Mouse (Mus musculus): ENCODE measurements around the gene Rab25. TPM values are rescaled to one million over a fixed set of nuclear protein-coding genes. Genes with fewer than 3 reads are reported as not detected.

Gene Rab25
- polyA plus RNA-seq, 1 experiment from 2014 or later, result 3.7 TPM

GRCm38 (mm10) chr3:88505765-88506164 is 42.3 kb downstream of the Rab25 start:
- Histone ChIP-seq H3K4me1 (ENCODE audit: control insufficient read depth, insufficient read depth, low read length) (peaks cover 11% of the 10 kb centered on the region), H3K4me2 (ENCODE audit: low read depth, low read length) (no peak overlapping the region), H3K9me3 (replicated peaks; ENCODE audit: control insufficient read depth, low read length) (no peaks in the 10 kb centered on the region), H3K27me3 (ENCODE audit: control insufficient read depth, insufficient read depth, low read length) (0 out of 2 replicates have a peak, but pooled peaks cover 3% of the 10 kb centered on the region), H3K9ac (replicated peaks; ENCODE audit: low read length) (peak overlapping the region; percentile 23), H3K4me3 (ENCODE audit: low read depth, low read length) (no peak overlapping the region), H3K27ac (replicated peaks; ENCODE audit: low read depth, low read length) (peak overlapping the region; percentile 17; the same call in 1 of the 2 replicates), H3K36me3 (replicated peaks; ENCODE audit: control insufficient read depth, insufficient read depth, low read depth, low read length) (no peaks in the 10 kb centered on the region)
- peak; percentile 71 for DNase-seq (ENCODE audit: low spot score)
- WGBS, result 22% methylated on average over 7 of the region's 7 CpGs
- no peak for ATAC-seq (replicated peaks; ENCODE audit: insufficient number of reproducible peaks, low FRiP score, low TSS enrichment, low read depth)

GRCm38 (mm10) chr3:88505081-88505480 is 43.0 kb downstream of the Rab25 start:
- Histone ChIP-seq H3K4me3 (ENCODE audit: low read depth, low read length) (no peak overlapping the region), H3K27ac (replicated peaks; ENCODE audit: low read depth, low read length) (no peak overlapping the region; the same call in 1 of the 2 replicates), H3K9me3 (replicated peaks; ENCODE audit: control insufficient read depth, low read length) (no peaks in the 10 kb centered on the region), H3K9ac (replicated peaks; ENCODE audit: low read length) (no peak overlapping the region; the same call in none of the 2 replicates), H3K27me3 (ENCODE audit: control insufficient read depth, insufficient read depth, low read length) (0 out of 2 replicates have a peak, but pooled peaks cover 3% of the 10 kb centered on the region), H3K36me3 (replicated peaks; ENCODE audit: control insufficient read depth, insufficient read depth, low read depth, low read length) (no peaks in the 10 kb centered on the region), H3K4me2 (ENCODE audit: low read depth, low read length) (no peak overlapping the region), H3K4me1 (ENCODE audit: control insufficient read depth, insufficient read depth, low read length) (peaks cover 11% of the 10 kb centered on the region)
- ATAC-seq (replicated peaks; ENCODE audit: insufficient number of reproducible peaks, low FRiP score, low TSS enrichment, low read depth) (no peak), DNase-seq (ENCODE audit: low spot score) (no peak)
- 62% methylated on average over 6 of the region's 6 CpGs for WGBS

- peak; percentile 3; the same call in 1 of the 2 replicates for ATAC-seq (replicated peaks; ENCODE audit: insufficient number of reproducible peaks, low FRiP score, low TSS enrichment, low read depth)
- Histone ChIP-seq H3K27ac (replicated peaks; ENCODE audit: low read depth, low read length) (0 out of 2 replicates have a peak overlapping the region, but pooled peaks have one; percentile 15), H3K4me1 (ENCODE audit: control insufficient read depth, insufficient read depth, low read length) (peaks cover 8% of the 10 kb centered on the region; the same call in 1 of the 2 replicates)
Observed at GRCm38 (mm10) chr3:88503881-88504746, 44.0 kb downstream of the Rab25 start.

GRCm38 (mm10) chr3:88503505-88503863 is 44.6 kb downstream of the Rab25 start:
- no peaks in the 10 kb centered on the region for H3K9me3 ChIP-seq (replicated peaks; ENCODE audit: control insufficient read depth, low read length)
- no peaks in the 10 kb centered on the region for H3K36me3 ChIP-seq (replicated peaks; ENCODE audit: control insufficient read depth, insufficient read depth, low read depth, low read length)
- 12% methylated on average over 4 of the region's 4 CpGs for WGBS
- H3K27ac ChIP-seq (replicated peaks; ENCODE audit: low read depth, low read length), result peak overlapping the region; percentile 13; the same call in 1 of the 2 replicates
- 0 out of 2 replicates have a peak, but pooled peaks cover 3% of the 10 kb centered on the region for H3K27me3 ChIP-seq (ENCODE audit: control insufficient read depth, insufficient read depth, low read length)
- H3K4me1 ChIP-seq (ENCODE audit: control insufficient read depth, insufficient read depth, low read length), result peaks cover 8% of the 10 kb centered on the region; the same call in 1 of the 2 replicates
- H3K4me2 ChIP-seq (ENCODE audit: low read depth, low read length), result peak overlapping the region; percentile 100
- H3K4me3 ChIP-seq (ENCODE audit: low read depth, low read length), result peak overlapping the region; percentile 60
- no peak for DNase-seq (ENCODE audit: low spot score)
- no peak for ATAC-seq (replicated peaks; ENCODE audit: insufficient number of reproducible peaks, low FRiP score, low TSS enrichment, low read depth)
- H3K9ac ChIP-seq (replicated peaks; ENCODE audit: low read length), result peak overlapping the region; percentile 56; the same call in 1 of the 2 replicates

More at GRCm38 (mm10) chr3:88503881-88504746, 44.0 kb downstream of the Rab25 start:
- Histone ChIP-seq H3K9me3 (replicated peaks; ENCODE audit: control insufficient read depth, low read length) (no peaks in the 10 kb centered on the region), H3K36me3 (replicated peaks; ENCODE audit: control insufficient read depth, insufficient read depth, low read depth, low read length) (no peaks in the 10 kb centered on the region), H3K4me3 (ENCODE audit: low read depth, low read length) (no peak overlapping the region), H3K27me3 (ENCODE audit: control insufficient read depth, insufficient read depth, low read length) (0 out of 2 replicates have a peak, but pooled peaks cover 3% of the 10 kb centered on the region), H3K9ac (replicated peaks; ENCODE audit: low read length) (no peak overlapping the region), H3K4me2 (ENCODE audit: low read depth, low read length) (no peak overlapping the region)
- 29% methylated on average over 8 of the region's 8 CpGs for WGBS
- DNase-seq (ENCODE audit: low spot score), result peak; percentile 56

- DNase-seq (ENCODE audit: low spot score), result peak; percentile 80
- Histone ChIP-seq H3K27ac (replicated peaks; ENCODE audit: low read depth, low read length) (0 out of 2 replicates have a peak overlapping the region, but pooled peaks have one; percentile 13), H3K4me1 (ENCODE audit: control insufficient read depth, insufficient read depth, low read length) (peaks cover 8% of the 10 kb centered on the region; the same call in 1 of the 2 replicates), H3K27me3 (ENCODE audit: control insufficient read depth, insufficient read depth, low read length) (0 out of 2 replicates have a peak, but pooled peaks cover 3% of the 10 kb centered on the region), H3K4me3 (ENCODE audit: low read depth, low read length) (peak overlapping the region; percentile 60), H3K9me3 (replicated peaks; ENCODE audit: control insufficient read depth, low read length) (no peaks in the 10 kb centered on the region), H3K9ac (replicated peaks; ENCODE audit: low read length) (peak overlapping the region; percentile 56), H3K36me3 (replicated peaks; ENCODE audit: control insufficient read depth, insufficient read depth, low read depth, low read length) (no peaks in the 10 kb centered on the region), H3K4me2 (ENCODE audit: low read depth, low read length) (peak overlapping the region; percentile 100)
- WGBS, result 2% methylated on average over 54 of the region's 55 CpGs
- peak; percentile 79 for ATAC-seq (replicated peaks; ENCODE audit: insufficient number of reproducible peaks, low FRiP score, low TSS enrichment, low read depth)
Observed at GRCm38 (mm10) chr3:88502641-88503504, 45.2 kb downstream of the Rab25 start.

- Histone ChIP-seq H3K4me3 (ENCODE audit: low read depth, low read length) (peak overlapping the region; percentile 60), H3K36me3 (replicated peaks; ENCODE audit: control insufficient read depth, insufficient read depth, low read depth, low read length) (no peaks in the 10 kb centered on the region), H3K4me2 (ENCODE audit: low read depth, low read length) (peak overlapping the region; percentile 100), H3K27me3 (ENCODE audit: control insufficient read depth, insufficient read depth, low read length) (0 out of 2 replicates have a peak, but pooled peaks cover 3% of the 10 kb centered on the region), H3K9ac (replicated peaks; ENCODE audit: low read length) (peak overlapping the region; percentile 56), H3K27ac (replicated peaks; ENCODE audit: low read depth, low read length) (no peak overlapping the region), H3K9me3 (replicated peaks; ENCODE audit: control insufficient read depth, low read length) (no peaks in the 10 kb centered on the region), H3K4me1 (ENCODE audit: control insufficient read depth, insufficient read depth, low read length) (peaks cover 8% of the 10 kb centered on the region; the same call in 1 of the 2 replicates)
- 16% methylated on average over 11 of the region's 11 CpGs for WGBS
- ATAC-seq (replicated peaks; ENCODE audit: insufficient number of reproducible peaks, low FRiP score, low TSS enrichment, low read depth), result no peak
- DNase-seq (ENCODE audit: low spot score), result no peak
Observed at GRCm38 (mm10) chr3:88502031-88502571, 46.0 kb downstream of the Rab25 start.

GRCm38 (mm10) chr3:88501366-88502030 is 46.6 kb downstream of the Rab25 start:
- H3K27ac ChIP-seq (replicated peaks; ENCODE audit: low read depth, low read length), result no peak overlapping the region
- H3K9me3 ChIP-seq (replicated peaks; ENCODE audit: control insufficient read depth, low read length), result no peaks in the 10 kb centered on the region
- peak overlapping the region; percentile 100 for H3K4me2 ChIP-seq (ENCODE audit: low read depth, low read length)
- DNase-seq (ENCODE audit: low spot score), result no peak
- no peaks in the 10 kb centered on the region for H3K36me3 ChIP-seq (replicated peaks; ENCODE audit: control insufficient read depth, insufficient read depth, low read depth, low read length)
- peak overlapping the region; percentile 60 for H3K4me3 ChIP-seq (ENCODE audit: low read depth, low read length)
- no peak for ATAC-seq (replicated peaks; ENCODE audit: insufficient number of reproducible peaks, low FRiP score, low TSS enrichment, low read depth)
- H3K27me3 ChIP-seq (ENCODE audit: control insufficient read depth, insufficient read depth, low read length), result 0 out of 2 replicates have a peak, but pooled peaks cover 3% of the 10 kb centered on the region
- 58% methylated on average over 6 of the region's 6 CpGs for WGBS
- H3K9ac ChIP-seq (replicated peaks; ENCODE audit: low read length), result no peak overlapping the region
- H3K4me1 ChIP-seq (ENCODE audit: control insufficient read depth, insufficient read depth, low read length), result peaks cover 8% of the 10 kb centered on the region; the same call in 1 of the 2 replicates

Data from embryonic facial prominence, embryonic 11.5 days (tissue).